Mouse (Mus musculus): Measurements from ENCODE around the gene Rap1gds1. TPM values are rescaled to one million over a fixed set of nuclear protein-coding genes. Genes with fewer than 3 reads are reported as not detected.

The Rap1gds1 gene
- polyA plus RNA-seq, 1 experiment from 2014 or later: 42.6 TPM

DNA sequence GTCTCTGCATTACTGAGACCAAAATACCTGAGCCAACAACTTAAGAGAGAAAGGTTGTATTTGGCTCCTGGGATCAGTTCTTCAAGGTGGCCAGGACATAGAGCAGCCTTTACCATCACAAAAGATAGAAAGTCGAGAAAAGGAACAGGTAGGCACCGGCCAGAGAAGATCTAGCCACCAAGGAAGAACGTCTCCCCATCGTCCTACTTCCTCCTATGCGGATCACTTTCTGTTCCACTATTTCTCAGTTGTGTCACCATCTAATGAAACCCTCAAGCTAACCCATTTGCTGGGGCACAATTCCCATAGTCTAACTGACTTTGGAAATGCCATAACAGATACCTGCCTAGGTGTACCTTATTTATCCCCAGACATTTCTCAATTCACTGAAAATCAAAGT, 24.3 kb upstream of the Rap1gds1 start:
- WGBS: 88% methylated on average over 5 of the region's 5 CpGs
- no peaks in the 10 kb centered on the region for H3K9me3 ChIP-seq (ENCODE audit: control insufficient read depth, low read length)
- no peaks in the 10 kb centered on the region for H3K4me1 ChIP-seq (ENCODE audit: control insufficient read depth, insufficient read depth, low read length)
- H3K4me3 ChIP-seq (ENCODE audit: low read length): no peak overlapping the region
- no peak for ATAC-seq
- no peak overlapping the region for H3K4me2 ChIP-seq (ENCODE audit: low read depth, low read length)
- no peaks in the 10 kb centered on the region for H3K36me3 ChIP-seq (ENCODE audit: control insufficient read depth, insufficient read depth, low read length)
- no peaks in the 10 kb centered on the region for H3K27me3 ChIP-seq (replicated peaks; ENCODE audit: control insufficient read depth, insufficient read depth, low read length)
- no peak overlapping the region for H3K27ac ChIP-seq (ENCODE audit: low read length)
- no peak overlapping the region for H3K9ac ChIP-seq (ENCODE audit: low read depth, low read length)

DNA sequence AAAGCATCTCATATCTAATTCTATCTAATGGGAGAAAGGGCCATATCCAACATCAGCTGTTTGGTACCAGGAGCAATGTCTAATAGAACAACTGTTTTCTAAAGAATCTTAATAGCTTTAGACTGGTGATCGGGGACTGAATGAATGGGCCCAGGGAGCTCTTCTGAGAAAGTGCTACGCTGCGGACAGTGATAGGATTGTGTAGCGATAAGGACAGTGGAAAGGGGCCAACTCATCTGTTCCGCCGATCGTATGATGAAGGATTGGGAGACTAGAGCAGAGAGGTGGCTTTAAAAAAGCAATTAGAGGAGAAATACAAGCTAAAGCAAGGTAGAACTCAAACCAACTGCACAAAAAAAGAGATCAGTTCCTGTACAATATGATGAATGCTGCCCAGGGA, 20.9 kb upstream of the Rap1gds1 start:
- H3K27me3 ChIP-seq (replicated peaks; ENCODE audit: control insufficient read depth, insufficient read depth, low read length): no peaks in the 10 kb centered on the region
- H3K9me3 ChIP-seq (ENCODE audit: control insufficient read depth, low read length): no peaks in the 10 kb centered on the region
- no peaks in the 10 kb centered on the region for H3K4me1 ChIP-seq (ENCODE audit: control insufficient read depth, insufficient read depth, low read length)
- H3K27ac ChIP-seq (ENCODE audit: low read length): no peak overlapping the region
- 85% methylated on average over 7 of the region's 7 CpGs for WGBS
- no peak overlapping the region for H3K9ac ChIP-seq (ENCODE audit: low read depth, low read length)
- H3K4me2 ChIP-seq (ENCODE audit: low read depth, low read length): no peak overlapping the region
- H3K36me3 ChIP-seq (ENCODE audit: control insufficient read depth, insufficient read depth, low read length): no peaks in the 10 kb centered on the region
- no peak overlapping the region for H3K4me3 ChIP-seq (ENCODE audit: low read length)
- ATAC-seq: no peak

DNA sequence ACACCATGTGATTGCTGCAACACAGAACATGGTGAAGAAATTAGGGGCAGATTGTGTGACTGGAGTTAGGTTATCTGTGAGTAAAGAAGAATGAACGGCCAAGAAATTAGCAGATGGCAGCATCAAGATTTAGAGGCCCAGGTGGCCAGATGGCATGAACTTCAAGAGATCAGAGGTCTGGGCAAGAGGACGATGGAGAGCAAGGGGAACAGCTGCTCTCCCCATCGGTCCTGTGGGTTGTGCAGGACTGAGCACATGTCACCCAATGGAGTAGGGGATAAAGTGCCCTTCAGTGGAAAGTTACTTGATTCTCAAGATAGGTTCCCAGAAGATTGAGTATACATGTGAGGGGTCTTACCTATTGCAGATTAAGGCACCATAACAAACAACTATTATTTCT, 13.5 kb upstream of the Rap1gds1 start:
- ATAC-seq: no peak
- Histone ChIP-seq H3K36me3 (ENCODE audit: control insufficient read depth, insufficient read depth, low read length) (no peaks in the 10 kb centered on the region), H3K9ac (ENCODE audit: low read depth, low read length) (no peak overlapping the region), H3K27ac (ENCODE audit: low read length) (no peak overlapping the region), H3K27me3 (replicated peaks; ENCODE audit: control insufficient read depth, insufficient read depth, low read length) (no peaks in the 10 kb centered on the region), H3K9me3 (ENCODE audit: control insufficient read depth, low read length) (peaks cover 3% of the 10 kb centered on the region; the same call in 1 of the 2 replicates), H3K4me2 (ENCODE audit: low read depth, low read length) (no peak overlapping the region), H3K4me3 (ENCODE audit: low read length) (no peak overlapping the region), H3K4me1 (ENCODE audit: control insufficient read depth, insufficient read depth, low read length) (no peaks in the 10 kb centered on the region)
- WGBS: 91% methylated on average over 3 of the region's 3 CpGs

DNA sequence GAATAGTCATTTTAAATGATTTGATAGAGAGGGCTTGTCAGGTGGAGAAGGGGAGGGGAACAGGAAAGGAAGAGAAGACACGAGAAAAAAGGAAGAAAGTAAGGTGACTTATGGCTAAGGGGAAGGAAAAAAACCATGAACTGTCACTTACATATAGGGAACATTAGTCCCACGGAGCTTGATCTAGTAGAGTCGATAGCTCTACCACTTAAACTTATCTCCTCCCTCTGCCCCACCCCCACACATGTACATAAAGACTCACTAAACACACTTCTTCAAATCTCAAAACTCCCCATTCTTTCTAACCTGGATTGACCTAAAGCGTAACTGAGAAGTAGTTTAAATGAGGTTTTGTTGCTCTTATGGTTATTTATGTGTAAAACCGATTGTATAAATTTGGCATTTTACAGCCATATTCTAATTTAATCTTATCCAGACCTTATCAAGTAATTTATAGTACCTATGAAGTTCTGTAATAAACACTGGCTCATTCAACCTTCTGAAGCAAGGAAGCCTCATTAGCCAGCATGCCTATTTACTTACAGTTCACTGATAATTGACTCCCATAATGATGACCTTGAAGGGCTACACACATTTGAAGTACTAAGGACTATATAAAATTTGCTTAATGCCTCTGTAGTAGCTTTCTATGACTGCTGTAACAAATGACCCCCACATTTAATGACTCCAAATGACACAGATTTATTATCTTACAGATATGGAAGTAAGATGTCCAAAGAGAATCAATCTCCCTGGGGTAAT, 9.0 kb upstream of the Rap1gds1 start:
- Histone ChIP-seq H3K4me2 (ENCODE audit: low read depth, low read length) (no peak overlapping the region), H3K27me3 (replicated peaks; ENCODE audit: control insufficient read depth, insufficient read depth, low read length) (no peaks in the 10 kb centered on the region), H3K9ac (ENCODE audit: low read depth, low read length) (no peak overlapping the region), H3K9me3 (ENCODE audit: control insufficient read depth, low read length) (peaks cover 3% of the 10 kb centered on the region; the same call in 1 of the 2 replicates), H3K4me3 (ENCODE audit: low read length) (no peak overlapping the region), H3K27ac (ENCODE audit: low read length) (no peak overlapping the region), H3K36me3 (ENCODE audit: control insufficient read depth, insufficient read depth, low read length) (no peaks in the 10 kb centered on the region), H3K4me1 (ENCODE audit: control insufficient read depth, insufficient read depth, low read length) (no peaks in the 10 kb centered on the region)
- 58% methylated on average over 5 of the region's 5 CpGs for WGBS
- ATAC-seq: peak; percentile 81

DNA sequence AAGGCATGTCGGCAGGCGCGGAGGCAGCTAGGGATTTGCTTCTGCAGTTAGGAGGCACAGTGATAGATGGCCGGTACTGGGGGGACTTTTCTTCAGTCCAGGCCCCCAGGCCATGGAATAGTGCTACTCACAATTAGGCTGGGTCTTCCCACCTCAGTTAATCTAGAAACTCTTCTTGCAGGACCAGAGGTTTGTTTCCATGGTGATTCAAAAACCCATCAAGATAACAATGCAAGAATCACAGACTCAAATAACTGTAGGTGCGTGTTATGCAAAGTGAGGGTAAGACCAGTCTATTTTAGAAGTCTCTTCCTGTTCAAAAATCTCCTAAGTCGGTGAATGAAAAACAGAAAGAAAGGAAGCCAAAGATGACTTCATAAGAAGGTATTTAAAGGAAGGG, 4.8 kb upstream of the Rap1gds1 start:
- H3K9ac ChIP-seq (ENCODE audit: low read depth, low read length): no peak overlapping the region
- H3K36me3 ChIP-seq (ENCODE audit: control insufficient read depth, insufficient read depth, low read length): no peaks in the 10 kb centered on the region
- ATAC-seq: no peak
- H3K27ac ChIP-seq (ENCODE audit: low read length): no peak overlapping the region
- no peaks in the 10 kb centered on the region for H3K27me3 ChIP-seq (replicated peaks; ENCODE audit: control insufficient read depth, insufficient read depth, low read length)
- WGBS: 90% methylated on average over 6 of the region's 6 CpGs
- H3K4me2 ChIP-seq (ENCODE audit: low read depth, low read length): no peak overlapping the region
- no peaks in the 10 kb centered on the region for H3K4me1 ChIP-seq (ENCODE audit: control insufficient read depth, insufficient read depth, low read length)
- no peaks in the 10 kb centered on the region for H3K9me3 ChIP-seq (ENCODE audit: control insufficient read depth, low read length)
- no peak overlapping the region for H3K4me3 ChIP-seq (ENCODE audit: low read length)

DNA sequence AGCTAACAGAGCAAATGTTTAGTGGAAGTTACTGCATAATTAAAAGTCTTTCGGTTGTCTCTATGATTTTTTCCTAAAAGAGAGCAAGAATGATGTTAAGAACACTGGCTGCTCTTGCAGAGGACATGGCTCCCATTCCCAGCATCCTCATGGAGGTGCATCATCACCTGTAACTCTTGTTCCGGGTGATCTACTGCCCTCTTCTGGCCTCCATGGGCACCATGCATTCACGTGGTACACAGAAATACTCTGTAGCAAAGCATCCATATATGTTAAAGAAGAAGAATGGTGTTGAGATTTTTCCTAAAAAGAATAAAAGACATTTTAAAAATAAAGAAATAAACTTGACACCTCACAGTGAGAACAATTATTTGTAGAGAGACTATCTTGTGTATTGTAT, 3.0 kb upstream of the Rap1gds1 start:
- no peak overlapping the region for H3K4me2 ChIP-seq (ENCODE audit: low read depth, low read length)
- H3K27me3 ChIP-seq (replicated peaks; ENCODE audit: control insufficient read depth, insufficient read depth, low read length): no peaks in the 10 kb centered on the region
- 83% methylated on average over 3 of the region's 3 CpGs for WGBS
- no peak overlapping the region for H3K4me3 ChIP-seq (ENCODE audit: low read length)
- no peaks in the 10 kb centered on the region for H3K36me3 ChIP-seq (ENCODE audit: control insufficient read depth, insufficient read depth, low read length)
- no peak overlapping the region for H3K9ac ChIP-seq (ENCODE audit: low read depth, low read length)
- no peaks in the 10 kb centered on the region for H3K4me1 ChIP-seq (ENCODE audit: control insufficient read depth, insufficient read depth, low read length)
- ATAC-seq: no peak
- no peak overlapping the region for H3K27ac ChIP-seq (ENCODE audit: low read length)
- H3K9me3 ChIP-seq (ENCODE audit: control insufficient read depth, low read length): no peaks in the 10 kb centered on the region

DNA sequence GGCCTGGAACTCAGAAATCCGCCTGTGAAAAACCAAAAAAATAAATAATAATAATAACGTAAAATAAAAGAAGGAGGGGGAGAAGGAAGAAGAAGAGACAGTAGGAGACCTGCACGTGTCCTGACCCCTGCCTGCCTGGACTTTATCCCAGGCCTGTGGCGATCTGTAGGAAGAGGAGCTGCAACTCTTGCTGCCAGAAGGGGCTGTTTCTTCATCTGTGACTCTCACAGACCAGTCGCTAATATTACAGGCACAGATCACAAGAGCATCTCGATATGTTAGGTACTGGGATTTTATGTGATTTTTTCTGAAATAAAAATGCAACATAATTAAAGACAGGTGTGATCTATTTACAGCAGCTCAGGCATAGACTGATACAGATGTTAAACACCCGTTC, 1.1 kb upstream of the Rap1gds1 start:
- Histone ChIP-seq H3K27me3 (replicated peaks; ENCODE audit: control insufficient read depth, insufficient read depth, low read length) (no peaks in the 10 kb centered on the region), H3K4me2 (ENCODE audit: low read depth, low read length) (peak overlapping the region; percentile 92), H3K36me3 (ENCODE audit: control insufficient read depth, insufficient read depth, low read length) (no peaks in the 10 kb centered on the region), H3K9me3 (ENCODE audit: control insufficient read depth, low read length) (no peaks in the 10 kb centered on the region), H3K27ac (ENCODE audit: low read length) (peak overlapping the region; percentile 92; the same call in 1 of the 2 replicates), H3K9ac (ENCODE audit: low read depth, low read length) (peak overlapping the region; percentile 88), H3K4me3 (ENCODE audit: low read length) (peak overlapping the region; percentile 98), H3K4me1 (ENCODE audit: control insufficient read depth, insufficient read depth, low read length) (no peaks in the 10 kb centered on the region)
- 10% methylated on average over 7 of the region's 7 CpGs for WGBS
- ATAC-seq: no peak

DNA sequence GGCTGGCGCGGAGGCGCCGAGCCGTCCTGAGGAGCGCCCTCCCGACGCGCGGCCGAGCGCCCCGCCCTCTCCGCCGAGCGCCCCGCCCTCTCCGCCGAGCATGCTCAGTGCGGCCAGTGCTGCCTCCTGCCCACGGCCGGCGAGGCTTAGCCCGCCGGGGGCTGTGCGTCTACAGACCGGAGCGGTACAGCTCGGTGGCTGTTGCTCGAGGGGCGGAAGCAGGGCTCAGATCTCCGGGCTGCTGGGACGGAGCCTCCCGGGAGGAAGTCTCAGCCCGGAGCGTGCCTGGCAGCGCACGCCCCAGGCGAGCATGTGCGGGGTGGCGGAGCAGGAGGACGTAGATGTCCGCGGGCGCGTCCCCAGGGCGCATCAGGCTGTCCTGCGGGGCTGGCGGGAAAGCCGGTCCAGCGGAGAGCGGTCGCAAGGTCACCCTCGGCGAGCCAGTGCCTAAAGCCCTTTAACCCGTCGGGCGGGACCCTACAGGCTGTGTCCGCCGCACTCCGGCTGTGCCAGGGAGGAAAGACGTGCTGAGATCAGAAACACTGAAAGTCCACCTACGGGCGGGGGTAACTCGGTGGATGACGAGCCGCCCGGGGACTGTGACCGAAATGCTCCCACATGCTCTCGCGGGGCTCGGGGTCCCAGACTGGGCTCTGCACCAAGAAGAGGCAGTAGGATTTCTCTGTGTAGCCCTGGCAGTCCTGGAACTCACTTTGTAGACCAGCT, 495 bp upstream of the Rap1gds1 start:
- peak overlapping the region; percentile 98 for H3K4me3 ChIP-seq (ENCODE audit: low read length)
- no peaks in the 10 kb centered on the region for H3K4me1 ChIP-seq (ENCODE audit: control insufficient read depth, insufficient read depth, low read length)
- H3K36me3 ChIP-seq (ENCODE audit: control insufficient read depth, insufficient read depth, low read length): no peaks in the 10 kb centered on the region
- H3K27me3 ChIP-seq (replicated peaks; ENCODE audit: control insufficient read depth, insufficient read depth, low read length): no peaks in the 10 kb centered on the region
- peak overlapping the region; percentile 92 for H3K4me2 ChIP-seq (ENCODE audit: low read depth, low read length)
- peak; percentile 99 for ATAC-seq
- H3K9me3 ChIP-seq (ENCODE audit: control insufficient read depth, low read length): no peaks in the 10 kb centered on the region
- under 1% methylated on average over 56 of the region's 72 CpGs for WGBS
- peak overlapping the region; percentile 88 for H3K9ac ChIP-seq (ENCODE audit: low read depth, low read length)
- peak overlapping the region; percentile 92 for H3K27ac ChIP-seq (ENCODE audit: low read length)

DNA sequence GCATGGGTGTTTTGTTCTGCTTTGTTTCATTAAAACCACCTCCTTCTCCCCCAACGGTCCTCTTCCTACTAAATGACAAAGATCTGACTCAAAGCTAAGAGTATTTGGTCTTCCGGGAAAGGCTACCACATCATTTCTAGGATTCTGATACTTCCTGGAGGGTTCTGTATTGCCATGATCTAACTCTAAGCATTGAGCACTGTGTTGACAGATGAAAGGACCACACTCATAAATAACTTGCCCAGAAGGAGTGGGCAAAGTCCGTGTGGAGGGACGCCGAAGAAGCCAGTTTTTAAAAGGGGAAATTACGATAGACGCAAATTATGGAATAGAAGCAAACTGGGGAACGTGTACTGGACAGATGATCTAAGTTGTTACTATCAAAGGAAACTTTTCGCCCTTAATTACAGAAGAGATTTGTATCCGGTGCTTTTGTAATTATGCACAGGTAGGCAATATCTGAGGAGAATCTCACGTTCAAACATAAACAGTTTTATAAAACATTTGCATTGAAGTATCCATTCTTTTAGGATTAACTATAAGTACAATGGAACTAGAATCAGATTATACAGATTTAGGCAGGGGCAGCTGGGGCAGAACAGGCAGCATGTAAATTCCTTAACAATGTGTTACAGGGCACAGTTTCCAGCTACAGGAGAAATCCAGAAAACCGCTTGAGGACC, 1.1 kb downstream of the Rap1gds1 start:
- H3K9me3 ChIP-seq (ENCODE audit: control insufficient read depth, low read length): no peaks in the 10 kb centered on the region
- no peaks in the 10 kb centered on the region for H3K27me3 ChIP-seq (replicated peaks; ENCODE audit: control insufficient read depth, insufficient read depth, low read length)
- no peaks in the 10 kb centered on the region for H3K36me3 ChIP-seq (ENCODE audit: control insufficient read depth, insufficient read depth, low read length)
- peak overlapping the region; percentile 99 for H3K27ac ChIP-seq (ENCODE audit: low read length)
- H3K4me3 ChIP-seq (ENCODE audit: low read length): peak overlapping the region; percentile 98
- 2% methylated on average over 12 of the region's 12 CpGs for WGBS
- no peaks in the 10 kb centered on the region for H3K4me1 ChIP-seq (ENCODE audit: control insufficient read depth, insufficient read depth, low read length)
- ATAC-seq: no peak
- H3K4me2 ChIP-seq (ENCODE audit: low read depth, low read length): peak overlapping the region; percentile 78
- peak overlapping the region; percentile 92 for H3K9ac ChIP-seq (ENCODE audit: low read depth, low read length)

All from intestine, embryonic 16.5 days (tissue).